Mouse (Mus musculus): ENCODE data around the gene Atf5. TPM values are rescaled to one million over a fixed set of nuclear protein-coding genes. Genes with fewer than 3 reads are reported as not detected.

Atf5 gene
- 1 to 10 TPM; 4.9 to 5.0 TPM for total RNA-seq (2023)

DNA sequence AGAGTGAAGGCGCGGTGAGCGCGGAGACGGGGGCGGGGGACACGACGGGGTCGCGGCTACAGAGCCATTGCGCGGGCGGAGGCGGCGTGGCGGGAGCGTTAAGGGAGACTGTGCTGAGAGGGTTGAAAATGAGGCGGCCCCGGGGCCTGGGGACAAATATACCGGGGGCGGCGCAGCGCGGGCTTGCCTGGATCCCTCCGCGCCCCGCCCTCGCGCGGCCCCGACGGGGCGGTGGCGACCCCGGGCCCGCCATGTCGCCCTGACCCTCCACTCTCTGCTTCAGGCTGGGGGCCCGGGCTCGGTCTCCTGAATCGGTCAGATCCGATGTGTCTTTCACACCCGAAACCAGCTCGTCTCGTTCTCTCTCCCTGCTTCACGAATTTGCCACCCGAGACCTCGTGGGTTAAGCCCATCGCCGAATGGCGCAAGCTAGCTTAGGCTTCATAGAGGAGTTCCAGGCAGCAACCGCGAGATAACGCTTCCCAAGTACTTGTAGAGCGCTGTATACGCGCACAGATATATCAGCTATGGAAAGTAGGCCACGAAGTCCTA, at the start of gene Atf5:
TSS of gene Atf5 (minus strand) at position 189 of the 552 bp plus-strand sequence.

DNA sequence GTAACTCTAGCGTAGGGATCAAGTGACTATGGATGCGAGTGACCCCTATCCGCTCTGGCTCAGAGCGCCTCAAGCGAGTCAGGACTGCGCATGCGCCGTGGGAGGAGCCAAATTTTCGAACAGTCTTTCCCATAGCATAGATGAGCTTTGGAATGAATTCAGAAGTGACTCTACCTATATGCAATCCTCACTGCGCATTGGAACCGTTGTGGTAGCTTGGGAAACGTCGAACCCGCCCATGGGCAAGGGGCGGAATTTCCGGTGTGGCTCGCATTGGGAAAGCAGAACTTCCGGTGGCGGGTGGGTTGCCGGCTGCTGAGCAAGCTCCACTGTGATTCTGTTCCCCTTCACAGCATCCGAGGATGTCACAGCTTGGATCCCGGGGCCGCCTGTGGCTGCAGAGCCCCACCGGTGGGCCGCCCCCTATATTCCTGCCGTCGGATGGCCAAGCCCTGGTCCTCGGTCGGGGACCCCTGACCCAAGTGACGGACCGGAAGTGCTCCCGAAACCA, 40.6 kb upstream of the Atf5 start, which contains the start of gene Pnkp:
TSS of gene Pnkp (plus strand) at position 98 of the 511 bp plus-strand sequence.

DNA sequence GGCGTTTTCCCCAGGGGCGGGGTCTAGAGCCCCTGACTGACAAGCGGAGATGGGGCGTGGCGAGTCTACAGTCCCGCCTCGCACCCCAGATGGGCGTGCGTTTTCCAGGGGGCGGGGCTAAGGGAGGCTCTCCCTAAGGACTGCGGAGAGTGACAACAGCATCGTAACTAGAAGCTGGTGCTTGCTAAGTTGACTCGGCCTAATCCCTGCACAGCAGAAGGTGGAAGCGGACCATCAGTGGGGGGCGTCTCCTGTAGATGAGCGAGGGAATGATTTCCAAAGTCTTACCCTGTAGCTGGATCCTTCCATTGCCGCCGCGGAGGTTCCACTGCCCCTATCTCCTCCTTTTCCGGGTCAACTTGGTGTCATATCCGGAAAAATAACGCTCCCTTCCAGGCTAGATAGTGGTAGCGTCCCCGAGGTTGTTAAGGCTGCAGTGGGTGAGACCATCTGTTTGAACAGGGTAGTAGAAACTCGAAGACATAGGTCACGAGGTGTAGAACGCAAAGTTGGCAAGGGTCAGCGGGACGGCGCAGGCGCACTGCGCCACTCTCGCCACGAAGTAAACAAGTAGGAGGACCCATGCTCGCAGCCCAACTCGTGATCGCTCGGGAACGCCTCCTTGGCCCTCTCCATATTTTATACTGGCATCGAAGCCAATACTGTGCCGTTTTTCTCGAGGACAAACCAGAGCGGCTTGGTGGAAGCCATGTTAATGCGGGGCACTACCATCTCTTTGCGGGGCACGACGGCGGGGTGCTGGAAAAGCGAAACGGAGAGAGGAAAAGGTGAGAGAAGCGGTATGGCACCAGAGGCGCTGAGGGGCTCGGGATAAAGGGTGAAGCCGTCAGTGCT, 32.3 kb upstream of the Atf5 start, which contains the start of the genes Akt1s1 and Tbc1d17:
TSS of gene Akt1s1 (plus strand) at position 431 of the 855 bp plus-strand sequence.
TSS of gene Tbc1d17 (minus strand) at position 519 of the 855 bp plus-strand sequence.

DNA sequence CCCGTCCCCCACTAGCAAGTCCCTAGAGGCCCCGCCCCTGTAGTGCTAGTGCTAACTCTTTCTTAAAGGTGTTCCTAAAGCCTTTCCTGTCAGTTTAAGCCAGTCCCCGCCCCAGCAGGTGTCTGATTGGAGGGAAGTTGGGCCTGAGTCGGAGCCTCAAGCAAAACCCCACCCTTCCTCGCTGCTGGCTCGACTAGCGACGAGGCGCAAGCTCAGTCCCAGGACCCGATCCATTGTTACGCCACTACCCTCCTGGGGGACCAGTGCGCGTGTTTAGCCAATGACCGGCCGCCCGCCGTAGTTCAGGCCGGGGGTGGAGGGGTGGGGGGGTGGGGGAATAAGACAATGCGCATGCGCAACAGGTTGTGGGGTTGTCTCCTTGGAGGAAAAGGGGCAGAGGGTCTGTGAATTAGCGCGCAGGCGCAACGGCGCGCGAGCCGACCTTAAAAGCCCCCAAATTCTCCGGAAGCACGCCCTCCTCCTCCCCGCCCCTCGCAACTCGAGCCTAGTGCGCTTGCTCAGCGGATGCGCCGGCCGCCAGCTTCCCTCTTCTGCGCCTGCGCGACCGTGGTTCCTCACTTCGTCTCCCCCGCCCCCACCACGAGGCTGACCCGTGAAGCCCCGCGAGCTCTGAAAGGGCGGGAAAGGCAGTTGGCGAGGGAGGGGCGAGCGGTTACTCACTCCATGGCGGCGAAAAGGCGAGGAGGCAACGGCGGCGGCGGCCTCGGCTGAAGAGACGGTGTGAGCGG, 563 bp downstream of the Atf5 start, which contains the start of the genes Nup62 and Il4i1:
TSS of gene Nup62 (plus strand) at position 368 of the 749 bp plus-strand sequence.
TSS of gene Il4i1 (plus strand) at position 667 of the 749 bp plus-strand sequence.

Other genes with a start within 250 kb of the Atf5 start
- 1 to 10 TPM; 1.6 to 5.3 TPM for gene Napsa, start 244.3 kb downstream of the Atf5 start, total RNA-seq (2023)
- under 1 TPM; 0.24 to 0.47 TPM for gene Kcnc3, start 226.0 kb downstream of the Atf5 start, total RNA-seq (2023)
- gene Myh14, start 145.8 kb downstream of the Atf5 start, total RNA-seq (2023), result under 1 TPM in 1 of 2 experiments, not detected in 1; 0.18 TPM
- gene Izumo2, start 107.9 kb downstream of the Atf5 start, total RNA-seq (2023), result not detected
- 10 to 100 TPM; 99.4 to 99.8 TPM for gene Vrk3, start 68.2 kb downstream of the Atf5 start, total RNA-seq (2023)
- under 1 TPM; 0.93 to 0.98 TPM for gene Zfp473, start 65.6 kb downstream of the Atf5 start, total RNA-seq (2023)
- 10 to 100 TPM; 42.6 to 50.5 TPM for gene Nup62, start 570 bp downstream of the Atf5 start, total RNA-seq (2023)
- gene Il4i1, start 271 bp downstream of the Atf5 start, total RNA-seq (2023), result 1 to 10 TPM; 1.4 to 1.9 TPM
- 10 to 100 TPM; 37.4 to 39.4 TPM for gene Akt1s1, start 32.3 kb upstream of the Atf5 start, total RNA-seq (2023)
- gene Tbc1d17, start 32.4 kb upstream of the Atf5 start, total RNA-seq (2023), result 100 to 1,000 TPM in 1 of 2 experiments, 10 to 100 TPM in 1; 89.9 to 108 TPM
- gene Pnkp, start 40.5 kb upstream of the Atf5 start, total RNA-seq (2023), result 10 to 100 TPM; 54.4 to 59.2 TPM
- gene Ptov1, start 53.1 kb upstream of the Atf5 start, total RNA-seq (2023), result 10 to 100 TPM; 24.2 to 25.2 TPM
- 10 to 100 TPM; 67.2 to 73.6 TPM for gene Med25, start 76.1 kb upstream of the Atf5 start, total RNA-seq (2023)
- gene Fuz, start 79.4 kb upstream of the Atf5 start, total RNA-seq (2023), result 10 to 100 TPM; 23.6 to 24.2 TPM
- gene Ap2a1, start 112.8 kb upstream of the Atf5 start, total RNA-seq (2023), result 10 to 100 TPM; 80.0 to 86.8 TPM
- not detected for gene Tsks, start 126.5 kb upstream of the Atf5 start, total RNA-seq (2023)
- under 1 TPM; 0.61 to 0.80 TPM for gene Cpt1c, start 158.2 kb upstream of the Atf5 start, total RNA-seq (2023)
- 100 to 1,000 TPM; 143 to 165 TPM for gene Prmt1, start 169.9 kb upstream of the Atf5 start, total RNA-seq (2023)
- gene Irf3, start 181.0 kb upstream of the Atf5 start, total RNA-seq (2023), result 100 to 1,000 TPM; 138 to 172 TPM
- 10 to 100 TPM; 18.5 to 30.8 TPM for gene Bcl2l12, start 182.1 kb upstream of the Atf5 start, total RNA-seq (2023)
- 10 to 100 TPM; 81.3 to 91.5 TPM for gene Scaf1, start 199.7 kb upstream of the Atf5 start, total RNA-seq (2023)
- gene Rras, start 201.3 kb upstream of the Atf5 start, total RNA-seq (2023), result 10 to 100 TPM; 10.5 to 10.9 TPM
- gene Prr12, start 236.2 kb upstream of the Atf5 start, total RNA-seq (2023), result 10 to 100 TPM; 76.8 to 78.7 TPM
- 10 to 100 TPM; 65.9 to 68.4 TPM for gene Nosip, start 245.8 kb upstream of the Atf5 start, total RNA-seq (2023)
- gene Prrg2, start 246.0 kb upstream of the Atf5 start, total RNA-seq (2023), result 1 to 10 TPM; 1.4 to 1.5 TPM